Mouse (Mus musculus) Patski (cell line): ENCODE results near the gene Rbm24. TPM values are rescaled to one million over a fixed set of nuclear protein-coding genes. Genes with fewer than 3 reads are reported as not detected.

Experiments used
- ATAC-seq: fragments of 100-300 bp; one replicate; pipeline ENCODE4 v1.8.0; 2021
- CTCF ChIA-PET: fragments of 350-600 bp; sonication (Branson Sonifier 250); formaldehyde crosslinking; loops from one replicate; lab custom pipeline; 2022; ENCODE audit warnings: inconsistent platforms; lab: Charles Lee
- POLR2A ChIA-PET: fragments of 350-600 bp; sonication (Branson Sonifier 250); formaldehyde crosslinking; loops from one replicate; lab custom pipeline; 2022; ENCODE audit warnings: antibody characterized with exemption, inconsistent platforms; lab: Charles Lee
- DNase-seq: peaks from one replicate; pipeline ENCODE4 v3.0.0-alpha.2; 2011; ENCODE audit warnings: low read depth, low spot score
- H3K27me3 ChIP-seq: fragments of 371-371 bp; one replicate; pipeline ENCODE4 v1.5.1; 2021
- CTCF ChIP-seq: fragments of 100-300 bp; IDR thresholded peaks from one replicate; pipeline ENCODE4 v1.5.1; 2021
- in situ Hi-C: fragments of 300-500 bp; cut with MboI; formaldehyde crosslinking; loops from 3 replicates; pipeline ENCODE4 v1.11.1; 2018; ENCODE audit warnings: low pct_unique_long_range_greater_than_20kb, mixed read lengths
- polyA plus RNA-seq: library from polyadenylated mRNA; unstranded; gene quantifications from one replicate; pipeline ENCODE4 v1.2.3, GENCODE M21; 2021

The Rbm24 gene
- 0.05 TPM for polyA plus RNA-seq

DNA sequence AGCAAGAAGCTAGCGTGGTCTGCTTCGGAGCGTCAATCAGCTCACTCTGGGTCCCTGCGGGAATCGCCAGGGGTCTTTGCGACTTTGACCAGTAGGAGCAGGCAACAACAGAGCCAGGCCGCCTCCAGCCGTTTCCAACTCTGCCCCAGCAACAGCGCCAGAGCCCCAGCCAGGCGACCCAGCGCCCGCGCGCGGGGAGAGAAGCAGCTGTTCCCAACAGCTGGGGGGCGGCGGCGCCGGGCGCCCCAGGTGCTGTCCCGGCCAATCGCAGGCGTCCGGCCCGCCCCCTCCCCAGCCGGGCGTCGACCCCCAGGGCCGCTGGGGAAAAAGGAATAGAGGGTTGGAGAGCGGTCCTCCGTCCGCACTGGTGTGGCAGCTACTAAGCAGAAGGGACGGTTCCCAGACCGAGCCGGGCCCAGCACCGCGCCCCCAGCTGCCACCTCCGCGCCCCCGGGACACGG, at the start of gene Rbm24:
Gene Rbm24, plus strand, starts transcription at position 294 of the 461 bp plus-strand sequence.
- peaks cover 15% of the 10 kb centered on the region for H3K27me3 ChIP-seq
- ATAC-seq (no peak), DNase-seq (no peak)
- in situ Hi-C loops: no loop called here
- CTCF ChIA-PET: no interaction called here
- TF ChIP-seq CTCF: no peak
- POLR2A ChIA-PET: no interaction called here

DNA sequence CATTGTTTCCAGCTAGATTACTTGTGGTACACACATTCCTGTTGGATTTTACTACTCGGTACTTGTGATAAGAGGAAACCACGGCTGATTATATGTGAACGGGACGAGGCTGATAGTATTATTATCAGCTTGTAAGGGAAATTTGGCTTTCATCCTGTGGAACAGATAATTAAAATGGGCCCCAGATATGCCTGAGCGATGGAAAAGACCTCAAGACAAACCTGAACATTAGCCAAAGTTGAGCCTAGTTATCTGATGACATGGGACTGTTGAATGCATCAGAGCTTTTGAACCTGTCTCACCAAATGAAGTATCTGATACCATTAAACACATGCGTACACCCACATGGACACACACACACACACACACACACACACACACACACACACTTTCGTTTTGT, 45.4 kb upstream of the Rbm24 start:
- no peak for TF ChIP-seq CTCF
- no peak for DNase-seq
- ChIA-PET CTCF (no interaction called here), POLR2A (no interaction called here)
- ATAC-seq: no peak
- H3K27me3 ChIP-seq: no peaks in the 10 kb centered on the region
- in situ Hi-C loops: no loop called here

DNA sequence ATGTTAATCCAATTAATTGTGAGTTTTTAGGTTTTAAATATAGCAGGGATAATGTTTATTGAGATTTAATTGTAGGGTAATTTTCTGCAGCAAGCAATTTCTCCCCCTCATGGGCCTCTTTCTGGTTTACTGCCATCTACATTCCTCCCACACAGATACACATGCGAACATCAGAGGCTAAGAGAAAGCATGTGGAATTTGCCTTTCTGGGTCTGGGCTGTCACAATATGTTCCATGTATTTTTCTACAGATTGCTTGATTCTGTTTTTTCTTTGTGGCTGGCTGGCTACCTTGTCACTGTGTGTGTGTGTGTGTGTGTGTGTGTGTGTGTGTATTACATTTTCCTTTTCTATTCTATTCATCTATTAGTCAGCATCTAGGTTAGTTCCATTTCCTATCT, 42.9 kb upstream of the Rbm24 start:
- TF ChIP-seq CTCF: no peak
- DNase-seq (no peak), ATAC-seq (no peak)
- in situ Hi-C loops: no loop called here
- ChIA-PET CTCF (no interaction called here), POLR2A (no interaction called here)
- H3K27me3 ChIP-seq: no peaks in the 10 kb centered on the region

DNA sequence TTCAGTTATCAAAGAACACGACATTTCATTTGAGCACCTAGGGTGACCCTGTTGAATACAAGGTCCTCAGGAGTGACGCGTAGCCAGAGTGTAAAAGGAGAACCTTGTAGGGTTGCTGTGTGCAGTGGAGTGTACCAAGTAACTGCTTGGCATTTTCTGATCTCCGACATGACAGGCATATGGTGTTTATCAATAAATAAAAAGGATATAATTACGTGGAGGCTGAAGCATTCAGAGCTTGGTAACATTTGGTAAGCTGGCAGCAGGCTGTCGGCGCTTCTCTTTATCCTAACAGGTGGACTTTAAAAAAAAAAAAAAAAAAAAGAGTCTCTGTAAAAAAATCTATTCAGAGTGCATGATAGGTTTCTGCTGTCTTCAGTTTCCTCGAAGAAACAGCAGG, 30.8 kb upstream of the Rbm24 start:
- no peak for TF ChIP-seq CTCF
- in situ Hi-C loops: no loop called here
- H3K27me3 ChIP-seq: peaks cover 9% of the 10 kb centered on the region
- POLR2A ChIA-PET: interaction anchor here (0.6 kb wide), 1 partner anchor 121 kb away, joined by 4 read pairs; no protein-coding TSS in a partner anchor
- ATAC-seq (no peak), DNase-seq (no peak)
- CTCF ChIA-PET: no interaction called here

DNA sequence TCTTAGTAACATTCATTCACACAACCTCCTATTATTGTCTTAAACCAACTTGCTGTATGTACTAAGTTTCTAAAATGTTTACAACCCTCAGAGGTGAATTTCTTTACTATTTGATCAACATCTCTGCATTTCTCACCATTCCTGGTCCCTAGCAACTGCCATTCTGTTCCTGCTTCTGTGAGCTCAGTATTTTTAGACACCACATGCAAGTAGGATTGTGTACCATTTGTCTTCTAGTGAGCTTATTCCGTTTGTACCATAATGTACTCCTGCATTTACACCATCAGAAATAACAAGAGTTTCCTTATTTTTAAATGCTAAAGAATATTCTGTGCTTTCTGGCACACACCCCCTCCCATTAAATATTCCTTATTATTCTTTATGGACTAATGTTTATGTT, 26.6 kb upstream of the Rbm24 start:
- ATAC-seq (no peak), DNase-seq (no peak)
- no peak for TF ChIP-seq CTCF
- in situ Hi-C loops: no loop called here
- peaks cover 19% of the 10 kb centered on the region for H3K27me3 ChIP-seq
- POLR2A ChIA-PET: no interaction called here
- CTCF ChIA-PET: no interaction called here

DNA sequence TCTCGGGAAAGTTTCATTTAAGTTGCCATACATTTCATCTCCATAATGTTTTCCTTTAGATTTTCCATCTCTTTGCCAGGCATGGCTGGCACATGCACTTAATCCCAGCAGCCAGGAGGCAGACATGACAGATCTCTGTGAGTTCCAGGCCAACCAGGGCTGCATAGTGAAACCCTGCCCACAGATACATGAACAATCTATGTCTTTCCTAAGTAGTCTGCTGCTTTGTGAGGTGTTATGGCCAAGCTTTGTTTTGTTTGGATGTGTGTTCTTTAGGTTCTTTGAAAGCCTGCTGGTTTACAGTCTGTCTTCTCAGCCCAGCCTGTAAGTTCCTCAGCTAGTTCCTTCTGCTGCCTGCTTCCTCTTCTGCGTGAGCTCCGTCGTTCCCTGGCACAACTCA, 25.3 kb upstream of the Rbm24 start:
- ChIA-PET CTCF (interaction anchor here (0.8 kb wide), 1 partner anchor 12 kb away, joined by 3 read pairs; no protein-coding TSS in a partner anchor), POLR2A (no interaction called here)
- peaks cover 25% of the 10 kb centered on the region for H3K27me3 ChIP-seq
- in situ Hi-C loops: no loop called here
- ATAC-seq (no peak), DNase-seq (no peak)
- TF ChIP-seq CTCF: no peak

DNA sequence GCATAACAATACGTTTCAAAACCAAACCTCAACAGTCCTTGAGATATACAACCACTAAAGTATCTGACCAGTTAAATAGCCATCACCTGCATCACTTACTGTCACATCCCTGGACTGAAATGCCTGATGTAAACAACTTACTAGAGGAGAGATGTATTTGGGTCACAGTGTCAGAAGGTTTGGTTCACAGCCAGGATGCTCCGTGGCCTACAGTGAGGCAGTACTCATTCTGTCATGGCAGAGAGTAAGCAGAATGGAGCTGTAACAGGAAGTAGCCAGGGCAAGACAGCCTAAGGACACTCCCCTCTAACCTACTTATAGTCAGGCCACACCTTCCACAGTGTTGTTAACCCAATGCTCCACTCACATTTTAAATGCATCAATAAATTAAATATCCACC, 24.3 kb upstream of the Rbm24 start:
- H3K27me3 ChIP-seq: peaks cover 35% of the 10 kb centered on the region
- ATAC-seq (no peak), DNase-seq (no peak)
- in situ Hi-C loops: no loop called here
- POLR2A ChIA-PET: no interaction called here
- no peak for TF ChIP-seq CTCF
- CTCF ChIA-PET: interaction anchor here (0.8 to 2.0 kb wide), 2 partner anchors 11 to 31 kb away, joined by 3 to 5 read pairs; no protein-coding TSS in a partner anchor

DNA sequence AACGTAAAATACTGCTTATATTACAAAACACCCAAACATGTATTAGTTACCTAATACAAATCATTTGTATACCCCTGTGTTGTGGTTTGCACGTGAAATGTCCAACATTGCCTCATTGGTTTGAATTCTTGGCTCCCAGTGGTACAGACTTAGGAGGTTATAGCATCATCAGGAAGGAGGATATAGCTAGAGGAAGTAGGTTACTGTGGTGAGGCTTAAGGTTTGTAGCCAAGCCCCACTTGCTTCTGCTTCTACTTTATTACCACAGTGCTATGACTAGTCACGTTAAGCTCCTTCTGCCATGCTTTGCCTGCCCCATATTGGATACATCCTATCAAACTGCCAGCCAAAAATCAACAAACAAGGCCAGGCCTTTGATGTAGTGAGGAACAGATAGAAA, 21.0 kb upstream of the Rbm24 start:
- no peak for TF ChIP-seq CTCF
- ChIA-PET CTCF (interaction anchor here (1.4 kb wide), 1 partner anchor 28 kb away, joined by 5 read pairs; no protein-coding TSS in a partner anchor), POLR2A (interaction anchor here (0.6 kb wide), 1 partner anchor 116 kb away, joined by 3 read pairs; no protein-coding TSS in a partner anchor)
- in situ Hi-C loops: no loop called here
- DNase-seq (no peak), ATAC-seq (no peak)
- H3K27me3 ChIP-seq: peaks cover 37% of the 10 kb centered on the region

DNA sequence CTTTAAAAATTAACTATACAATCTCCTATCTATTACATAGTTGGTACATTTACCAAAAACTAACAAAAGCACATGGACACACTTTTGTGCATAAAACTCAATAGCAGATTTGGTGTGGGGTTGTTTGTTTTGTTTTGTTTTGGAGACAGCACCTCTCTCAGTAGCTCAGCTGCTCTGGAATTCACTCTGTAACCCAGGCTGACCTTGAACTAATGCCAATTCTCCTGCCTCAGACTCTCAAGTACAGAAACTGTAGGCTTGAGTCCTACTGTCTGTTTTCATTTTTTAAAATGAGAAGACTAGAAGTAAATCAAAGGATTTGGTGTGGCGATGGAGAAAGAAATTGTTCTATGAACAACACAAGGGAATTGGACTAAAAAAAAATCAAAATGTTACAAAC, 11.1 kb upstream of the Rbm24 start:
- CTCF ChIA-PET: no interaction called here
- no peaks in the 10 kb centered on the region for H3K27me3 ChIP-seq
- TF ChIP-seq CTCF: no peak
- POLR2A ChIA-PET: no interaction called here
- DNase-seq: no peak
- in situ Hi-C loops: no loop called here
- no peak for ATAC-seq

DNA sequence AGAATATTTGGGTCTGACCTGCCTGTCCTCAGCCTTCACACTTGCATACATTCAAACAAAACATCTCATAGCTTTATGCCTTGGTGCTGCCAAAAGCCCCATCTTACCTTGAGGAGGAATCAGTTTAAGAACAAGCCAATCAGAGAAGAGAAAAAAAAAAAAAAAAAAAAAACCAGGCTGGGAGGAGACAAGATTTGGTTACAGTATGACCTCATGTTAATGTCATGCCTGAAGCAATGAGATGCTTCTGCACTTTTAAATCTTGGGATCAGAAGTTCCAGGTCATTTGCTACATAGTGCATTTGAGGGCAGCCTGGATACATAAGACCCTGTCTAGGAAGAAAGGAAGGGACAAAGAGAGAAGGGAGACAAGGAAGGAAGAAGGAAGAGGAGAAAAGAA, 6.0 kb upstream of the Rbm24 start:
- POLR2A ChIA-PET: no interaction called here
- no peak for DNase-seq
- no peak for ATAC-seq
- TF ChIP-seq CTCF: no peak
- H3K27me3 ChIP-seq: no peaks in the 10 kb centered on the region
- CTCF ChIA-PET: interaction anchor here (0.7 to 1.2 kb wide), 2 partner anchors 97 to 1014 kb away, joined by 3 read pairs; no protein-coding TSS in a partner anchor
- in situ Hi-C loops: no loop called here

DNA sequence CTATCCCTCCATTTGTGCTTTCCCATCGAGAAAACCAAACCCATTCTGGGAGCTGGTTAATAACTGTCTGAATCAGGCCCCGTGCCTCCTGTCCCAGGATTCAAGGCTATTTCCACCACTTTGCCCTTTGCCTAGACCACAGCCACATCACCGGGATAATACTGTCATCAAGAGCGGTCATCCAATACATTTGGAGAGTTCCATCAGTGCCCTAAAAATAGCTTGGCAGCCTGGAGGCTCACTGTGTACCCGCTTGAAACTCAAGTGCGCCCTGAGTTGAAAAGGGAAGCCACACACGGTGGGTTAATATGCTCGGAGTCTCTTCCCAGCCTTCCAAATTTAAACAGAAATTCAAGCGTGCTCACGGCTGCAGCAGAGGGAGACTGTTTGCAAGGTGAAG, 4.6 kb upstream of the Rbm24 start:
- POLR2A ChIA-PET: no interaction called here
- no peak for TF ChIP-seq CTCF
- in situ Hi-C loops: no loop called here

DNA sequence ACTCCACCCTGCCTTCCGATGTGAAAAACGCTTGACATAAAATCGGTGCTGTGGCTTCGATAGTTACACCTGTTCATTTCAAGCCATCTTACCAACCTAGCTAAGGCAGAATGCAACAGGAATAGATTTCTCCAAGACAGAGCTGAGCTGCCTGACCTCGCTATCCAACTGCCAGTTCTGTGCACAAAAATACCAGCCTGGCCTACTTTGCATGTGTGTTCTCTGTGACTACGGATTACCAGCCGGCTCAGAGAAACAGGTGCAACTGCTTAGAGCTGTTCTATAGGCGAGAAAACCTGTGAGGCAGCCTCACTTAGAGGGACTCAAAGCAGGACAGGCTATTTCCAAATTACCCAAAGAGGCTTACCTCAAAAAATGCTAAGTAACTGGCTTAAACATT, 4.2 kb upstream of the Rbm24 start:
- ATAC-seq (no peak), DNase-seq (no peak)
- TF ChIP-seq CTCF: no peak
- ChIA-PET POLR2A (no interaction called here), CTCF (no interaction called here)
- H3K27me3 ChIP-seq: no peaks in the 10 kb centered on the region
- in situ Hi-C loops: no loop called here

More for the DNA sequence above, 4.6 kb upstream of the Rbm24 start:
- CTCF ChIA-PET: no interaction called here
- ATAC-seq: no peak
- no peaks in the 10 kb centered on the region for H3K27me3 ChIP-seq
- DNase-seq: no peak
